Mouse (Mus musculus): Measurements from ENCODE around the gene Xirp1.
A peak's percentile ranks its signal among the peaks of the same experiment; 100 is the strongest.

Xirp1 gene

DNA sequence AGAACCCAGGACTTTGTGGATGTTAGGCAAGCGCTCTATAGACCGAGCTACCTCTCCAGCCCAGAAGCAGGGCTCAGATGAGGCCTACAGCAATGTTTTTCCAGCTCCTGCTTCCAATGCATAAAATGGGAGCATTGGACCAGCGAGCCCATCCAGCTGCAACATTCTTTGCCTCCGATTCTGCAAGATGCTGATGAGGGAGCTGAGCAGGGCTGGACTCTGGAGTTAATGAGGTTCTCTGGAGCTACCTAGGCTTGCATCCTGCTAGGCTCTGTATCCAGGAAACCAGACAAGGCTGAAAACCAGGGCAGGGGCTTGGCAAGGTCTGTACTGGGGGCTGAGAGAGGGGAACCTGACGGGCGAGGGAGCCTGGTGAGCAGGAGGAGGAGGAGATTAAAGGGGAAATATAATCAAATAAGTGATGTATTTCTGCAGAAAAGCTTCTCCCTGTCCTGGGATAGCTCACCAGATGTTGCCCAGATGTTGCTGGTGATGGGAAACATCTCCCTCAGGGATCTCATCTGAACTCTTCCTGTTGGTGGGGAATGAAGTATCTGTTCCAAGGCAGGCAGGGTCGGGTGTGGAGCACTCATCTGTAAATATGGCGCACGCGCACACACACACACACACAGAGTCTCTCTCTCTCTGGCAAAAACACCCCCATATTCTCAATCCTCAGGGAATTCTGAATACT is 37.4 kb downstream of the Xirp1 start:
- peak; percentile 19 for DNase-seq (ENCODE audit: low read depth)

GRCm38 (mm10) chr9:119984536-119985011 is 38.8 kb downstream of the Xirp1 start, which contains the start of gene Csrnp1:
Gene Csrnp1, minus strand, starts transcription at chr9:119984658.
- DNase-seq (ENCODE audit: low read depth): no peak

DNA sequence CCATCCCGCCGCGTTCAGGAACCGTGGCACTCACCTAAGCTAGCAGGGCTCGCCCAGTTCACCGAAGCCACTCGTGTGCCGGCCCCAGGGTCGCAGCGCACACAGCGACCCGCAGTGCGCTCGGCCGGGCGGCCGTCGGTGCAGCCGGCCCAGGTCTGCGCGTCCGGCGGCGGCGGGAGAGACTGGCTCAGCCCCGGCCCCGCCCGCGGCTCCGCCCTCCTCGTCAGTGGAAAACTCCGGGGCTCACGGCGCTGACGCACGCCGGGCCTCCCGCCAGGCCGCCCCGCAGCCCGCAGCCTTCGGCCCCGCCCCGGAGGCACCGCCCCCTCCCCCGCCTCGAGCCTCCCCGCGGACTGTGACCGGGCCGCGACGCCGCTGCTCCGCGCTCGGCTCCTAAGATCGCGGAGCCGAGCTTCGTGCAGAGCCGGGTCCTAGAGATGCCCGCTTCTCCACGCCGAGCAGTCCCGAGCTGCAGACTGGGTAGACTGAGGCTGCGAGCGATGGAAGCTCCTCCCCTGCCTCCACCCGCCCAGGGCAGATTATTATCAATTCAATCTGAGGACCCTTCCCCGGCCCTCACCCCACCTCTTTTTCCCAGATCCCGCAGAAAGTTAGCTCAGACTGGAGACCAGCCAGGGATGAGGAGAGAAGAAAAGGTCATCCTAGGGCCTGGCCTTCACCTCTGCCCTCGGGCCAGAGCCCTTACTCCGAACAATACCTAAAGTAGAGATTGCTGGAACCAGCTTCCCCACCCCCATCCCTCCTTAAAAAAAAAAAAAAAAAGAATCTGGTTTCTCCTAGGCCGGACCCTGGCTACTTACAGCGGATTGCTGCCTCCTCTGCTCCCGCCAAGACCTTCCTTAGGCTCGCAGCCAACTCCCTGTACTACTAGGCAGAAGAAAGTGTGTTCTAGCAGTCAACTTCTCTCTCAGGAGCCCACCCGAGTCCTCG is 39.5 kb downstream of the Xirp1 start:
- peak; percentile 92 for DNase-seq (ENCODE audit: low read depth)

- peak; percentile 53 for DNase-seq (ENCODE audit: low read depth)
Observed at GRCm38 (mm10) chr9:119982956-119983551, 40.3 kb downstream of the Xirp1 start.

GRCm38 (mm10) chr9:119982241-119982811 is 41.1 kb downstream of the Xirp1 start:
- peak; percentile 57 for DNase-seq (ENCODE audit: low read depth)

DNA sequence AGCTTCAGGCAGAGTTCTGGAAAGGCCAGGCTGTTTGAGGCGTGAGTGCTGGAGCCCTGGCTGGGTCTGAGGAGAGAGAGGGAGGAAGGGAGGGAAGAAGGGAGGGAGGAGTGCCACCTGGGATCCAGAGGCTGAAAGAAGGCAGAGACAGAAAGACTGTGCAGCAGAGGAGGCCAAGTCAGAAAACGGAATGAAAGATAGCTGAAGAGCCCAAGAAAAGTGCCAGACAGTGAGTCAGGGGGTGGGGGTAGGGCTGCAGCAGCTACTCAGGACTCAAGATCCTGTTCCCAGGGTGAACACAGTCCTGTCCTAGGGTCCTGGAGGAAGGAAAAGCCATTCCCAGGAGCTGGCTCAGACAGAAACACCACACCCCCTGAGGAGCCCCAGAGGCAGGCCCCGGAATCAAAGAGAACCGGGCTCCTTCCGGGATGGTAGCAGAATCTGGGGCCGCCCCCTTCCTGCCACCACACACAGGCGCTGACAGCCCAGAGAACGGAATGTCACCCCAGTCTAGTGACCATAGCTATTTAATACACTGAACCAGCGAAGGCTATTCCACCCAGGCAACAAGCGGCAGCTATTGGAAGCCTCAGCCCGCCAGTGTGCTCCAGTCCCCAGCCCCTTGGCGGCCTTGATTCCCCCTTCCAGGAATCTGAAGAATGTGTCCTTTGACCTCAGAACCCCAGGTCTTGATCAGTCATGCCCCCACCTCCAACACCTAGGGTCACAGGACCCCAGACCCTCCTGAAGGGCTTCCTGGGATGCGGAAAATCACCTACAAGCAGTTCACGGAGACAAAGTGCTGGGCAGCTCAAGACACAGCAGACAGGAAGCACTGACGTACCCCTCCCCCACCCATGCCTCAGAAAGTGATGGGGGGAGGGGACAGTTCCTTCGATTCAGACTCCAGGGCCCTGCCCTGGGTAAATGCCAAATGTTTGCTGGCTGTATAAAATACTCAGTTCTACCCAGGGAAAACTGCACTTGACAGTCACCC is 41.9 kb downstream of the Xirp1 start:
- peak; percentile 83 for DNase-seq (ENCODE audit: low read depth)

DNA sequence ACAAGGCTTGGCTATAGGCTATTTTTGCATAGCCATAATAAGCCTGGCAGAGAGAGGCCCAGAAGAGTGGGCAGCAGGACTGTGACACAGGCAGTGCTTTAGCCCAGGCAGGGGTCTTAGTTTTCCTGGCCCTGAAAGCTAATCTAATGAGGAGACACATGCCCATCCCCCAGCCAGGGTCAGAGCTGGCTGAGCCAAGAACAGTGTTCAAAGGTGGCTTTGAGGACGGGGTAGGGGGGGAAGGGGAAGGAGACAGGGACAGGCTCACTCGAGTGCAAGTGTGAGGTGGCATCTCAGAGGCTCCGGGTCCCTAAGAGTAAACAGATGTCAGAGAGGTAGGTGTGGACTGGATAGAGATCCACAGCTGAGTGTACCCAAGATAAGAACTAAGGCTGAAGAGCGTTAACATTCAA is 42.6 kb downstream of the Xirp1 start:
- DNase-seq (ENCODE audit: low read depth): no peak

DNA sequence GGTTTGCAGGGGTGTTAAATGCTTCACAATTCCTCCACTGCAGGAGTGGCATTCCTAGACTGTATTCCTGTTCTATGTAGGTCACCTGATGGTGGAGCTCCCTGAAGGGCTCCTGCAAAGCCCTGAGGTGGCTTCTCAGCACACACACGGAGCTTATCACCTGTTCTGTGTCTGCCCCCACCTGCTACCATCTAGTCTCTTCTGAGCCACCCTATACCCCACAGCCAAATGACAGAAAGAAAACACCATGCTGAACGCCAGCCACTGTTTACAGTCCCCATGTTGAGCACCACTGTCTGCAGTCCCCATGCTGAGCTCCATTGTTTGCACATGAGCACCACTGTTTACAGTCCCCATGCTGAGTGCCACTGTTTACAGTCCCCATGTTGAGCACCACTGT is 43.6 kb downstream of the Xirp1 start:
- no peak for DNase-seq (ENCODE audit: low read depth)

- no peak for DNase-seq (ENCODE audit: low read depth)
Observed at GRCm38 (mm10) chr9:119978811-119979441, 44.5 kb downstream of the Xirp1 start.

GRCm38 (mm10) chr9:119978151-119978810 is 45.1 kb downstream of the Xirp1 start:
- DNase-seq (ENCODE audit: low read depth): no peak

- peak; percentile 32 for DNase-seq (ENCODE audit: low read depth)
Observed at GRCm38 (mm10) chr9:119977557-119978060, 45.8 kb downstream of the Xirp1 start.

DNA sequence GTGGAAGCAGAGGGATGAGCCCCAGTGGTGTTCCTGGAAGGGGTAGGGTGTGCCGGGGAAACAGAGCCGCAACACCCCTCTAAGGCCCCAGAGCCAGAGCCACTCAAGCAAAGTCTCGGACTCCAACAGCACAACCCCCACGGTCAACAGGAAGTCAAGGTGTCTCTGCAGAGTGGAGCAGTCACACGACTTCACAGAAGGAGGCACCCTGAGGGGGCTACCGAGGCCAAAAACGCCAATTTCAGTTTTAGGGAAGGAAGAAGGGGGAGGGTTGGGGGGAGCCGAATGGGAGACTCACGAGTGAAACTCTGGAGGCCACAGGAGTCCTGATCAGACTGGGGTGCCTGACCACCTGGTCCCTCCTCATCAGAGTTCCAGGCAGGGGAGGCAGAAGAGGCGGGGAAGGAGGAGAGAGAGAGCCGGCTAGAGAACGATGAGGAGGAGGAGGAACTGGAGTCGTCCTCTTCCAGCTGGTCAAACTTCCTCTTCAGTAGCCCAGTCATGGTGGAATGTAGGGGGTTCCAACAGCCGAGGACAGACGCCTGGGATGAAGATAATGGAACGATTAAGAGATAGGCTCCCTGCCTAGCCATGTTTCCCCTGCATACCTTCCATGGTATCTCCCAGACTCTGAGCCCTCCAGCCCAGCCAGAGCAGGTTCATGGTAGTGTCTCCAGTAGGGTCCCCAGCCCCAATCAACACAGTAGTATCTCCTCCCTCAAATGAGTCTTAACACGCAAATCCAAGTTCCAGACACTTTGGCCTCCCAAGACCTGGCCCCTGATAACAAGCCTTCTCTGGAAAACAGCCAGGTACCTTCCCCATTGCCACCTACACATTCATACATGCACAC is 46.5 kb downstream of the Xirp1 start:
- DNase-seq (ENCODE audit: low read depth): no peak

DNA sequence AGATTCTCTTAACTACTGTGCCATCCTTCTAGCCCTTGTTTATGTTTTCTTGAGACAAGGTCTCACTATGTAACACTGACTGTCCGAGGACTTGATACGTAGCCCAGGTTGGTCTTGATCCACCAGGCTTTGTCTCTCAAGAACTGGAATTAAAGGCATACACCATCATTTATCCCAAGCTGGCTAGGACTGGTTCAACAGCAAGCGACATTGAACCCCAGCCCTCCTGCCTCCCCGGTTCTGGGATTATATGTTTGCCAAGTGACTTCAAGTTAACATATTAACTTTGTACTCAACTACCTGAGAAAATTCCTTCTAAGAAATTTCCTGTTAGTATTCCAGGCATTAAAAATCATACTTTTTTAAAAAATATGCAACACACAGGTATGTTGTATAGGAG is 48.1 kb downstream of the Xirp1 start:
- DNase-seq (ENCODE audit: low read depth): no peak

GRCm38 (mm10) chr9:119974609-119975008 is 48.8 kb downstream of the Xirp1 start:
- no peak for DNase-seq (ENCODE audit: low read depth)

DNA sequence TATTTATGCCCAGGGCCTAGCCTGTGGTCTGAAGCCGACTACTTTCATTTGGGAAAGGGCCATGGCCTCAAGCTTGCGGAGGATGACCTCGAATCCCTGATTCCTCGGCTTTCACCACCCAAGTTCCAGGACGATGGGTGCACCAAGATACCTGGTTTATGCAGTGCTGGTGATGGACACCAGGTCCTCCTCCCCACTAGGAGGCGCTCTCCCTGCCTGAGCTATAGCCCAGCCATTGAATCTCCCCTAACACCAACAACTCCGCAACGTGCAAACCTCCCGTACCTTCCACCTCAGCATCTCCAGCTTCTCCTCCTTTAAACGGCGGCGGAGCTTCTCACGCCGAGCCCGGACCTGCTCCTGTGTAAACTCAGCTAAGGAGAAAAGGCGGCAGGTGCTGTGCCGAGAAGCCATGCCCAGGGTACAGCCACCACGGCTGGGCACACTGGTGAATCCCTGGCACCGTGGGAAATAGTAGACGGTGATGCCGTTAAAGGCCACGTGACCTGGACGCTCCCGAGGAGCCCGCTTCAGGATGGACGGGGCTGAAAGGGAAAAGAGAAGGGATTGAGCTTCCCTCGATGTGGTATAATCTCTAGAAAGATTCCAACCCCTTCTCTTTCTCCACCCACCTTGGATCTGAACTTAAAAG is 49.4 kb downstream of the Xirp1 start:
- peak; percentile 14 for DNase-seq (ENCODE audit: low read depth)

GRCm38 (mm10) chr9:119973281-119973680 is 50.1 kb downstream of the Xirp1 start:
- DNase-seq (ENCODE audit: low read depth): no peak

DNA sequence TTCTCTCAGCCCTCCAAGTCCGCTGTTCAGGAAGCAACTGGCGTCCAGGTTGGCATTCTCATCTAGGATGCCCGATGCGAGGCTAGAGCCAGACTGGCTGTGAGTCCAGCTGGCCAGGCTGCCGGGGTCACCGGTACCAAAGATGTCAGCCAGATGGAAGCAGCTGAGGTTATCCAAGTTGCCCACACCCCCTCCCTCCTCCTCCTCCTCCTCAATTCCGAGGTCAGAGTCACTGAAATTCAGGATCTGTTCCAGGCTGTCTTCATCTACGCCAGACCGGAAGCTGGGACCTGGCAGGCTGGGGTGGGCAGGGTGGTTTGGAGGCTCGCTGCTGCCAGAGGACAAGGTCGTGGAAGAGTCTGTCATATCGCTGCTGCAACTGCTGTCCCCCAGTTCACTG is 50.8 kb downstream of the Xirp1 start:
- DNase-seq (ENCODE audit: low read depth): no peak

DNA sequence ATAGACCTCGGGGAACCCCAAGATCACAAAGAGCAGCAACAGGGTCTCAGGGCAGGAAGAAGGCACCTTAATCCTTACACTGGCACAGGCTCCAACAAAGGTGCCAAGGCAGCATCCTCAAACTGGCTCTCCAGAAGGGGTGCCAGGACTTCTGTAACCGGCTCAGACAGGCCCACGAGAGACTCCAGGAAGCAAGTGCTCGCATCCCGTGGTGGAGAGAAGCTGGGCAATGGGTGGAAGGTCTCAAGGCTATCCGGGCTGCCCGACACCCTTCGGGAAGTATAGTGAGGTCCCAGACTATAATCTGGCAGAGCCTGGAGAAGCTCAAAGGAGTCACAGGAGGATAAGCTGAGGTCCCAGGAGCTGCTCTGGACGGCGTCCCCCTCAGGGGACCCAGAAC is 51.2 kb downstream of the Xirp1 start:
- no peak for DNase-seq (ENCODE audit: low read depth)

Measured in NIH3T3 (cell line).